Mouse (Mus musculus) hindbrain, embryonic 12.5 days (tissue): Measurements from ENCODE around the gene Nadsyn1. TPM values are rescaled to one million over a fixed set of nuclear protein-coding genes. Genes with fewer than 3 reads are reported as not detected.

Source experiments
- ATAC-seq: fragments of 200-750 bp; cut with Nextera tagmentation; 2 replicates; pipeline ENCODE4 v1.8.0; 2017; ENCODE audit warnings: moderate TSS enrichment; ENCODE audit not compliant: low FRiP score
- H3K27ac ChIP-seq: fragments of 300-500 bp; sonication (generic); 2 replicates; pipeline ENCODE4 v1.5.1; 2016; ENCODE audit warnings: mild to moderate bottlenecking
- H3K27me3 ChIP-seq: fragments of 300-500 bp; sonication (generic); 2 replicates; pipeline ENCODE4 v1.6.1; 2016; ENCODE audit warnings: mild to moderate bottlenecking
- H3K36me3 ChIP-seq: fragments of 300-500 bp; sonication (generic); 2 replicates; pipeline ENCODE4 v1.6.1; 2016; ENCODE audit warnings: mild to moderate bottlenecking
- H3K4me1 ChIP-seq: fragments of 300-500 bp; sonication (generic); 2 replicates; pipeline ENCODE4 v1.6.1; 2016
- H3K4me2 ChIP-seq: fragments of 300-500 bp; sonication (generic); replicated peaks from 2 replicates; pipeline ENCODE4 v1.6.1; 2016; ENCODE audit warnings: mild to moderate bottlenecking
- H3K4me3 ChIP-seq: fragments of 300-500 bp; sonication (generic); 2 replicates; pipeline ENCODE4 v1.5.1; 2016; ENCODE audit warnings: mild to moderate bottlenecking
- H3K9ac ChIP-seq: fragments of 300-500 bp; sonication (generic); 2 replicates; pipeline ENCODE4 v1.6.1; 2016; ENCODE audit warnings: mild to moderate bottlenecking, moderate library complexity
- H3K9me3 ChIP-seq: fragments of 300-500 bp; sonication (generic); replicated peaks from 2 replicates; pipeline ENCODE4 v1.6.1; 2016; ENCODE audit warnings: mild to moderate bottlenecking
- WGBS: fragments of 180-500 bp; shearing (Covaris S2); methylation state at CpG from one replicate; pipeline ENCODE4 v1.1.7; 2016; 5-methylcytosine and 5-hydroxymethylcytosine counted together
- polyA plus RNA-seq: library from polyadenylated mRNA; unstranded; fragments of >200 nt; fragmentation: Nextera tagmentation; extraction: Ambion mirVana; gene quantifications from 2 replicates; pipeline ENCODE4 v1.2.1, GENCODE M21; 2016

Nadsyn1 gene
- polyA plus RNA-seq, 1 experiment from 2014 or later = 9.1 TPM

GRCm38 (mm10) chr7:143832611-143833010 is 10.0 kb upstream of the Nadsyn1 start:
- 89% methylated on average over 2 of the region's 2 CpGs for WGBS
- H3K9me3 ChIP-seq = no peaks in the 10 kb centered on the region
- ATAC-seq = no peak
- peaks cover 55% of the 10 kb centered on the region for H3K4me1 ChIP-seq
- no peak overlapping the region for H3K27ac ChIP-seq
- H3K4me3 ChIP-seq = no peak overlapping the region
- peaks cover 14% of the 10 kb centered on the region for H3K36me3 ChIP-seq
- no peak overlapping the region for H3K9ac ChIP-seq
- H3K27me3 ChIP-seq = no peaks in the 10 kb centered on the region
- no peak overlapping the region for H3K4me2 ChIP-seq

- WGBS = 85% methylated on average over 8 of the region's 8 CpGs
- H3K36me3 ChIP-seq = peaks cover 10% of the 10 kb centered on the region; the same call in 1 of the 2 replicates
- no peak overlapping the region for H3K27ac ChIP-seq
- peaks cover 55% of the 10 kb centered on the region for H3K4me1 ChIP-seq
- H3K9me3 ChIP-seq = no peaks in the 10 kb centered on the region
- H3K9ac ChIP-seq = 0 out of 2 replicates have a peak overlapping the region, but pooled peaks have one; percentile 1
- no peaks in the 10 kb centered on the region for H3K27me3 ChIP-seq
- peak overlapping the region; percentile 90 for H3K4me2 ChIP-seq
- no peak for ATAC-seq
- H3K4me3 ChIP-seq = no peak overlapping the region
Observed at GRCm38 (mm10) chr7:143832196-143832595, 9.5 kb upstream of the Nadsyn1 start.

- H3K9me3 ChIP-seq = no peaks in the 10 kb centered on the region
- H3K4me3 ChIP-seq = peak overlapping the region; percentile 58
- WGBS = 11% methylated on average over 6 of the region's 6 CpGs
- peak; percentile 20 for ATAC-seq
- H3K36me3 ChIP-seq = no peaks in the 10 kb centered on the region
- H3K9ac ChIP-seq = peak overlapping the region; percentile 81
- peaks cover 51% of the 10 kb centered on the region for H3K4me1 ChIP-seq
- H3K27me3 ChIP-seq = no peaks in the 10 kb centered on the region
- peak overlapping the region; percentile 90 for H3K4me2 ChIP-seq
- peak overlapping the region; percentile 93 for H3K27ac ChIP-seq
Observed at GRCm38 (mm10) chr7:143830399-143830798, 7.8 kb upstream of the Nadsyn1 start.

- under 1% methylated on average over 37 of the region's 37 CpGs for WGBS
- H3K4me2 ChIP-seq = peak overlapping the region; percentile 90
Observed at GRCm38 (mm10) chr7:143829504-143830331, 7.1 kb upstream of the Nadsyn1 start.

GRCm38 (mm10) chr7:143826985-143827384 is 4.3 kb upstream of the Nadsyn1 start:
- WGBS = 89% methylated on average over 2 of the region's 2 CpGs
- Histone ChIP-seq H3K27ac (no peak overlapping the region), H3K9me3 (no peaks in the 10 kb centered on the region), H3K9ac (no peak overlapping the region), H3K27me3 (no peaks in the 10 kb centered on the region), H3K4me2 (no peak overlapping the region), H3K4me1 (peaks cover 27% of the 10 kb centered on the region), H3K36me3 (no peaks in the 10 kb centered on the region), H3K4me3 (no peak overlapping the region)
- no peak for ATAC-seq

More at GRCm38 (mm10) chr7:143829504-143830331, 7.1 kb upstream of the Nadsyn1 start:
- Histone ChIP-seq H3K36me3 (no peaks in the 10 kb centered on the region), H3K9ac (peak overlapping the region; percentile 81), H3K4me3 (peak overlapping the region; percentile 58), H3K9me3 (no peaks in the 10 kb centered on the region), H3K4me1 (peaks cover 46% of the 10 kb centered on the region), H3K27ac (peak overlapping the region; percentile 93), H3K27me3 (no peaks in the 10 kb centered on the region)
- ATAC-seq = peak; percentile 99

GRCm38 (mm10) chr7:143823266-143823605 is 587 bp upstream of the Nadsyn1 start:
- ATAC-seq = peak; percentile 49
- Histone ChIP-seq H3K4me3 (peak overlapping the region; percentile 48), H3K4me1 (peaks cover 16% of the 10 kb centered on the region), H3K4me2 (peak overlapping the region; percentile 61), H3K9ac (0 out of 2 replicates have a peak overlapping the region, but pooled peaks have one; percentile 4), H3K9me3 (no peaks in the 10 kb centered on the region), H3K27me3 (no peaks in the 10 kb centered on the region), H3K36me3 (peaks cover 7% of the 10 kb centered on the region), H3K27ac (peak overlapping the region; percentile 49)
- WGBS = 73% methylated on average over 4 of the region's 4 CpGs

GRCm38 (mm10) chr7:143821241-143821640 is 1.4 kb downstream of the Nadsyn1 start:
- WGBS = 88% methylated on average over 2 of the region's 2 CpGs
- Histone ChIP-seq H3K27ac (no peak overlapping the region), H3K4me3 (no peak overlapping the region)

GRCm38 (mm10) chr7:143819201-143819600 is 3.4 kb downstream of the Nadsyn1 start:
- Histone ChIP-seq H3K9me3 (no peaks in the 10 kb centered on the region), H3K4me2 (no peak overlapping the region), H3K4me1 (peaks cover 16% of the 10 kb centered on the region), H3K36me3 (peaks cover 38% of the 10 kb centered on the region), H3K4me3 (no peak overlapping the region), H3K27ac (no peak overlapping the region), H3K27me3 (no peaks in the 10 kb centered on the region), H3K9ac (no peak overlapping the region)
- whole genome bisulfite sequencing = 81% methylated on average over 4 of the region's 4 CpGs
- no peak for ATAC-seq

More at GRCm38 (mm10) chr7:143821241-143821640, 1.4 kb downstream of the Nadsyn1 start:
- ATAC-seq = no peak
- H3K27me3 ChIP-seq = no peaks in the 10 kb centered on the region
- no peaks in the 10 kb centered on the region for H3K9me3 ChIP-seq
- H3K4me2 ChIP-seq = no peak overlapping the region
- peaks cover 20% of the 10 kb centered on the region for H3K36me3 ChIP-seq
- H3K9ac ChIP-seq = no peak overlapping the region
- H3K4me1 ChIP-seq = peaks cover 16% of the 10 kb centered on the region

GRCm38 (mm10) chr7:143808909-143809308 is 13.7 kb downstream of the Nadsyn1 start:
- no peak overlapping the region for H3K4me2 ChIP-seq
- H3K4me3 ChIP-seq = no peak overlapping the region
- no peaks in the 10 kb centered on the region for H3K9me3 ChIP-seq
- no peaks in the 10 kb centered on the region for H3K4me1 ChIP-seq
- 57% methylated on average over 1 of the region's 1 CpGs for WGBS
- ATAC-seq = no peak
- peaks cover 90% of the 10 kb centered on the region for H3K36me3 ChIP-seq
- no peaks in the 10 kb centered on the region for H3K27me3 ChIP-seq
- H3K27ac ChIP-seq = no peak overlapping the region
- no peak overlapping the region for H3K9ac ChIP-seq

GRCm38 (mm10) chr7:143805199-143805624 is 17.4 kb downstream of the Nadsyn1 start:
- Histone ChIP-seq H3K9me3 (no peaks in the 10 kb centered on the region), H3K27me3 (no peaks in the 10 kb centered on the region), H3K27ac (no peak overlapping the region), H3K4me2 (no peak overlapping the region), H3K36me3 (peaks cover 88% of the 10 kb centered on the region), H3K9ac (no peak overlapping the region), H3K4me1 (no peaks in the 10 kb centered on the region), H3K4me3 (no peak overlapping the region)
- ATAC-seq = no peak
- 66% methylated on average over 5 of the region's 5 CpGs for WGBS

GRCm38 (mm10) chr7:143801195-143802065 is 21.2 kb downstream of the Nadsyn1 start:
- WGBS = 89% methylated on average over 8 of the region's 8 CpGs
- Histone ChIP-seq H3K9me3 (no peaks in the 10 kb centered on the region), H3K27me3 (no peaks in the 10 kb centered on the region), H3K36me3 (peaks cover 89% of the 10 kb centered on the region), H3K27ac (no peak overlapping the region), H3K4me2 (no peak overlapping the region), H3K4me1 (no peaks in the 10 kb centered on the region), H3K9ac (no peak overlapping the region), H3K4me3 (no peak overlapping the region)
- no peak for ATAC-seq

- Histone ChIP-seq H3K27ac (no peak overlapping the region), H3K27me3 (no peaks in the 10 kb centered on the region), H3K4me1 (no peaks in the 10 kb centered on the region), H3K9me3 (no peaks in the 10 kb centered on the region), H3K36me3 (peaks cover 91% of the 10 kb centered on the region), H3K4me2 (no peak overlapping the region), H3K4me3 (no peak overlapping the region), H3K9ac (no peak overlapping the region)
- WGBS = 81% methylated on average over 1 of the region's 1 CpGs
- ATAC-seq = no peak
Observed at GRCm38 (mm10) chr7:143800770-143801169, 21.9 kb downstream of the Nadsyn1 start.
